8 mouse cellular contexts compared by ENCODE assay signal in the genomic region with DNA sequence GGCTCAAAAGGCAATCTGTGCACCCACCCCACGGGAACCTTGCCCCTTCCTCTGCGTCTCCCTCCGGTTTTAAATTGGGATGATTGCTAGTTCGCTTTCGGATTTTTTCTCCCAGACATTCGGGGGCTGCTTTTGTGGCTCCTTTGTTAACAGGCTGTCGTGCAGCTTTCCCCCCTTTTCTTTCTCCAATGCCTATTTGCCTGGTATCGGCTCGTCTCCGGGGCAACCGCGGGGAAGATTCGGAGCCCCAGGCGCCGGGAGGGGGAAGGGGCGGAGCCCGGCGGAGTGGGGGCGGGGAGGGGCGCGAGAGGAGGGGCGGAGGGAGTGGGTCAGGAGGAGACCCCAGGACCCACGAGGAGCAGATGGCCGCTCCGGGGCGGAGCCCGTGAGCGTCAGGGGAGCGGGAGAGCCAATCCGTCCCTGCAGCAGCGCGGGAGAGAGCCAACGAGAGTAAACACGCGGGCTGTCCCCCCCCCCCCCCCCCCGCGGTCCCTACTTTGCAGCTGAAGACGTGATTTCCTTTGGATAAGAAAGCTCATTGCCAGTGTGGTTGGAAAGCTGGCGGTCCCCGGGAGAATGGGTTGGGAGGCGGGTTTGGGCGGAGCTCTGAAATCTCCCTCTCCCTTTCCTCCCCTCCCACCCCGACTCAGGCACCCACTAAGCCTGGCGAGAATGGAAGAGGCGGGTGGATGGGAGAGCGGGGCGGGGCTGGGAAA. TPM values are rescaled to one million over a fixed set of nuclear protein-coding genes. Genes with fewer than 3 reads are reported as not detected.
A peak's percentile ranks its signal among the peaks of the same experiment; 100 is the strongest.
DNase-seq lines count a peak whose midpoint lies in the region; ATAC-seq and TF ChIP-seq lines count a peak whose summit lies in the region.

No protein-coding gene starts in this region.

- peak overlapping the region; percentile 99 for H3K4me3 ChIP-seq in forebrain, embryonic 13.5 days
- H3K4me3 ChIP-seq in heart, postnatal 0 days (ENCODE audit: low read depth, low read length): peak overlapping the region; percentile 95
- peak overlapping the region; percentile 63 for H3K4me3 ChIP-seq in liver, embryonic 15.5 days (replicated peaks)
- peak overlapping the region; percentile 100 for H3K4me3 ChIP-seq in neural tube, embryonic 13.5 days
- H3K4me3 ChIP-seq in testis, adult 2 months (ENCODE audit: control insufficient read depth, low read depth, low read length): peak overlapping the region; percentile 60

- H3K4me2 ChIP-seq in forebrain, embryonic 13.5 days: peak overlapping the region; percentile 69
- H3K4me2 ChIP-seq in heart, postnatal 0 days (ENCODE audit: low read depth, low read length): peak overlapping the region; percentile 63
- H3K4me2 ChIP-seq in liver, embryonic 15.5 days: peak overlapping the region; percentile 82
- peak overlapping the region; percentile 73 for H3K4me2 ChIP-seq in neural tube, embryonic 13.5 days

- H3K9ac ChIP-seq in forebrain, embryonic 13.5 days: peak overlapping the region; percentile 100
- peak overlapping the region; percentile 98 for H3K9ac ChIP-seq in heart, postnatal 0 days (replicated peaks; ENCODE audit: low read depth, low read length)
- H3K9ac ChIP-seq in liver, embryonic 15.5 days: no peak overlapping the region
- peak overlapping the region; percentile 100 for H3K9ac ChIP-seq in neural tube, embryonic 13.5 days

- ATAC-seq in forebrain, embryonic 13.5 days: peak; percentile 92
- peak; percentile 74 for ATAC-seq in heart, postnatal 0 days (ENCODE audit: insufficient read depth, low read depth)
- ATAC-seq in liver, embryonic 15.5 days (ENCODE audit: insufficient read depth): peak; percentile 58
- peak; percentile 91 for ATAC-seq in neural tube, embryonic 13.5 days (ENCODE audit: low read depth)

- H3K4me1 ChIP-seq in forebrain, embryonic 13.5 days: peaks cover 8% of the 10 kb centered on the region
- H3K4me1 ChIP-seq in heart, postnatal 0 days (ENCODE audit: control insufficient read depth, insufficient read depth): no peaks in the 10 kb centered on the region
- H3K4me1 ChIP-seq in liver, embryonic 15.5 days (replicated peaks): peaks cover 45% of the 10 kb centered on the region
- H3K4me1 ChIP-seq in neural tube, embryonic 13.5 days (replicated peaks): peaks cover 8% of the 10 kb centered on the region; the same call in 1 of the 2 replicates
- peaks cover 25% of the 10 kb centered on the region for H3K4me1 ChIP-seq in testis, adult 2 months (ENCODE audit: control insufficient read depth, insufficient read depth, low read length)

- H3K27ac ChIP-seq in forebrain, embryonic 13.5 days: peak overlapping the region; percentile 100
- H3K27ac ChIP-seq in heart, postnatal 0 days (ENCODE audit: low read depth): peak overlapping the region; percentile 98
- peak overlapping the region; percentile 73 for H3K27ac ChIP-seq in liver, embryonic 15.5 days (replicated peaks)
- H3K27ac ChIP-seq in neural tube, embryonic 13.5 days (replicated peaks): peak overlapping the region; percentile 100
- H3K27ac ChIP-seq in testis, adult 2 months (ENCODE audit: control insufficient read depth, insufficient read depth, low read depth, low read length): peak overlapping the region; percentile 39

- no peak for TF ChIP-seq POLR2A in testis, adult 2 months (IDR thresholded peaks at IDR 0.05; ENCODE audit: control insufficient read depth, low read depth, low read length)

- peaks cover 8% of the 10 kb centered on the region for H3K36me3 ChIP-seq in forebrain, embryonic 13.5 days (ENCODE audit: poor library complexity, severe bottlenecking)
- no peaks in the 10 kb centered on the region for H3K36me3 ChIP-seq in heart, postnatal 0 days (replicated peaks; ENCODE audit: control insufficient read depth, insufficient read depth, low read length)
- H3K36me3 ChIP-seq in liver, embryonic 15.5 days (replicated peaks): no peaks in the 10 kb centered on the region
- peaks cover 7% of the 10 kb centered on the region for H3K36me3 ChIP-seq in neural tube, embryonic 13.5 days
- H3K36me3 ChIP-seq in testis, adult 2 months (ENCODE audit: control insufficient read depth, insufficient read depth, low read length): no peaks in the 10 kb centered on the region

- no peak for TF ChIP-seq EP300 in heart, postnatal 0 days (IDR thresholded peaks at IDR 0.05; ENCODE audit: low read depth)

- TF ChIP-seq CTCF in heart, postnatal 0 days (IDR thresholded peaks at IDR 0.05; ENCODE audit: low read depth): no peak
- no peak for TF ChIP-seq CTCF in testis, adult 2 months (IDR thresholded peaks at IDR 0.05; ENCODE audit: control insufficient read depth, insufficient read depth, insufficient replicate concordance, low read depth, low read length)

- 0% methylated on average over 43 of the region's 47 CpGs for whole genome bisulfite sequencing in forebrain, embryonic 13.5 days
- WGBS in heart, postnatal 0 days: under 1% methylated on average over 33 of the region's 47 CpGs
- WGBS in large intestine, adult 2 months: under 1% methylated on average over 46 of the region's 47 CpGs
- under 1% methylated on average over 44 of the region's 47 CpGs for WGBS in liver, embryonic 15.5 days (ENCODE audit: insufficient replicate concordance)
- WGBS in neural tube, embryonic 13.5 days: under 1% methylated on average over 39 of the region's 47 CpGs

- H3K9me3 ChIP-seq in forebrain, embryonic 13.5 days (replicated peaks): no peaks in the 10 kb centered on the region
- H3K9me3 ChIP-seq in heart, postnatal 0 days (replicated peaks; ENCODE audit: control insufficient read depth, low read length): no peaks in the 10 kb centered on the region
- no peaks in the 10 kb centered on the region for H3K9me3 ChIP-seq in liver, embryonic 15.5 days (replicated peaks)
- H3K9me3 ChIP-seq in neural tube, embryonic 13.5 days: no peaks in the 10 kb centered on the region

- peak; percentile 70 for DNase-seq in CD4-positive helper T cell, adult 2 months (ENCODE audit: low read depth, low spot score)
- DNase-seq in c-Kit-positive CD71-negative TER-119-negative erythroid progenitor cells, embryonic 14.5 days (ENCODE audit: low read depth): peak; percentile 18
- peak; percentile 90 for DNase-seq in heart, postnatal 0 days (ENCODE audit: low spot score)
- DNase-seq in large intestine, adult 2 months (ENCODE audit: low read depth, low spot score): peak; percentile 64

- no peaks in the 10 kb centered on the region for H3K27me3 ChIP-seq in forebrain, embryonic 13.5 days
- H3K27me3 ChIP-seq in heart, postnatal 0 days (ENCODE audit: control insufficient read depth, insufficient read depth, low read length): no peaks in the 10 kb centered on the region
- peaks cover 75% of the 10 kb centered on the region for H3K27me3 ChIP-seq in liver, embryonic 15.5 days
- no peaks in the 10 kb centered on the region for H3K27me3 ChIP-seq in neural tube, embryonic 13.5 days
- H3K27me3 ChIP-seq in testis, adult 2 months (ENCODE audit: control insufficient read depth, insufficient read depth, low read length): no peaks in the 10 kb centered on the region

RNA-seq across cellular contexts. Expression of gene Marcks, which starts 2.2 kb away (rescaled TPM):
- polyA plus RNA-seq in forebrain, embryonic 13.5 days (2015; fragmentation: Nextera tagmentation; extraction: Ambion mirVana): 282 and 289 TPM in 2 replicates
- 56.9 and 83.6 TPM in 2 replicates for total RNA-seq in heart, postnatal 0 days (2014; rRNA removed; ENCODE audit: low replicate concordance)
- 38.3 TPM in 2 replicates for polyA plus RNA-seq in heart, postnatal 0 days (2015; fragmentation: Nextera tagmentation; extraction: Ambion mirVana)
- 9.2 and 14.8 TPM in 2 replicates for polyA plus RNA-seq in large intestine, adult 2 months (2012; rRNA removed)
- 16.1 and 16.3 TPM in 2 replicates for polyA plus RNA-seq in liver, embryonic 15.5 days (2015; fragmentation: Nextera tagmentation; extraction: Ambion mirVana)
- 212 TPM in 2 replicates for polyA plus RNA-seq in neural tube, embryonic 13.5 days (2015; fragmentation: Nextera tagmentation; extraction: Ambion mirVana)
- 4.1 and 4.6 TPM in 2 replicates for polyA plus RNA-seq in testis, adult 2 months (2012; rRNA removed)

Comparison
In these comparisons a context has a peak if more than half of its experiments do, and no peak if none do; other contexts are left out.
1. Peak in every context shown above with its lines: DNase-seq, ATAC-seq, H3K4me3 ChIP-seq and H3K27ac ChIP-seq.
2. DNase-seq: peak in every context shown above with its lines; median percentile 90 in heart, postnatal 0 days; 70 in CD4-positive helper T cell, adult 2 months; 64 in large intestine, adult 2 months; 18 in c-Kit-positive CD71-negative TER-119-negative erythroid progenitor cells, embryonic 14.5 days.
3. H3K27ac ChIP-seq: peak in every context shown above with its lines; median percentile 100 in forebrain, embryonic 13.5 days; 100 in neural tube, embryonic 13.5 days; 98 in heart, postnatal 0 days; 73 in liver, embryonic 15.5 days; 39 in testis, adult 2 months.